Mouse (Mus musculus) CH12.LX (cell line): ENCODE data around the gene Mcts2.

Experiments used
- CHD1 ChIP-seq: IDR thresholded peaks from 2 replicates; pipeline ENCODE4 v1.6.1; 2012; ENCODE audit warnings: low read depth, low read length, improper control_type of control experiment, inconsistent platforms
- CHD2 ChIP-seq: IDR thresholded peaks from 2 replicates; pipeline ENCODE4 v1.6.1; 2011; ENCODE audit warnings: low read length, improper control_type of control experiment
- CTCF ChIP-seq, 2 experiments: IDR thresholded peaks in 1 of 2; conservative IDR thresholded peaks in 1 of 2; 2 replicates each; pipeline ENCODE4 v1.5.1; 2011 to 2012; ENCODE audit warnings: low read depth in 2 of 2, low read length in 2 of 2, improper control_type of control experiment in 1 of 2, inconsistent platforms in 1 of 2, mild to moderate bottlenecking in 1 of 2, moderate library complexity in 1 of 2
- EP300 ChIP-seq: IDR thresholded peaks from 2 replicates; pipeline ENCODE4 v1.6.1; 2011; ENCODE audit warnings: low read length, improper control_type of control experiment
- HCFC1 ChIP-seq: IDR thresholded peaks from 2 replicates; pipeline ENCODE4 v1.6.1; 2012; ENCODE audit warnings: low read depth, mild to moderate bottlenecking, inconsistent platforms, low read length, improper control_type of control experiment
- IRF4 ChIP-seq: IDR thresholded peaks from 2 replicates; pipeline ENCODE4 v1.6.1; 2014; ENCODE audit warnings: low read depth, mild to moderate bottlenecking, inconsistent platforms, low read length, improper control_type of control experiment
- NRF1 ChIP-seq: IDR thresholded peaks from 2 replicates; pipeline ENCODE4 v1.6.1; 2014; ENCODE audit warnings: low read depth, mild to moderate bottlenecking, inconsistent platforms, low read length, improper control_type of control experiment, moderate library complexity
- POLR2A ChIP-seq: IDR thresholded peaks from 2 replicates; pipeline ENCODE4 v1.6.1; 2011; ENCODE audit warnings: low read depth, mild to moderate bottlenecking, improper control_type of control experiment, low read length
- SMC3 ChIP-seq: IDR thresholded peaks from 2 replicates; pipeline ENCODE4 v1.6.1; 2011; ENCODE audit warnings: low read depth, low read length, improper control_type of control experiment
- TCF12 ChIP-seq: IDR thresholded peaks from 2 replicates; pipeline ENCODE4 v1.6.1; 2014; ENCODE audit warnings: low read depth, mild to moderate bottlenecking, inconsistent platforms, low read length, improper control_type of control experiment
- ZKSCAN1 ChIP-seq: IDR thresholded peaks from 2 replicates; pipeline ENCODE4 v1.6.1; 2012; ENCODE audit warnings: low read depth, inconsistent platforms, low read length, improper control_type of control experiment, borderline replicate concordance

- TF ChIP-seq HCFC1 (no peak), CHD1 (no peak), POLR2A (no peak), IRF4 (no peak), SMC3 (no peak), CTCF (conservative IDR thresholded peaks at IDR 0.05 in 1 of 2, IDR thresholded peaks at IDR 0.05 in 1 of 2; ENCODE audit: low read depth in 2 of 2, low read length in 2 of 2) (no peak), EP300 (no peak), CHD2 (no peak), NRF1 (no peak), ZKSCAN1 (no peak), TCF12 (no peak)
Observed at GRCm38 (mm10) chr2:152716241-152716772, 29.5 kb downstream of the Mcts2 start.
